Mouse (Mus musculus) ES-Bruce4 (cell line): ENCODE results near the gene Morf4l1. TPM values are rescaled to one million over a fixed set of nuclear protein-coding genes. Genes with fewer than 3 reads are reported as not detected.
"Not testable (repeated sequence)": the region's sequence is repeated elsewhere in the genome, so short reads cannot be mapped to it uniquely, and the experiment has no call there.

Source experiments
- H3K27ac ChIP-seq: 2 replicates; pipeline ENCODE4 v1.5.1; 2012; ENCODE audit warnings: low read length, inconsistent platforms; ENCODE audit not compliant: insufficient read depth
- H3K27me3 ChIP-seq: 2 replicates; pipeline ENCODE4 v1.6.1; 2012; ENCODE audit warnings: mild to moderate bottlenecking, low read length, inconsistent platforms; ENCODE audit not compliant: control insufficient read depth, poor library complexity, insufficient read depth, severe bottlenecking
- H3K36me3 ChIP-seq: 2 replicates; pipeline ENCODE4 v1.6.1; 2012; ENCODE audit warnings: inconsistent platforms, mild to moderate bottlenecking, low read length, moderate library complexity; ENCODE audit not compliant: control insufficient read depth, poor library complexity, insufficient read depth, severe bottlenecking
- H3K4me1 ChIP-seq: one replicate; pipeline ENCODE4 v1.8.1; 2011; ENCODE audit warnings: low read length; ENCODE audit not compliant: control insufficient read depth, insufficient read depth
- H3K4me3 ChIP-seq: 2 replicates; pipeline ENCODE4 v1.5.1; 2011; ENCODE audit warnings: low read depth, mild to moderate bottlenecking, low read length
- H3K9ac ChIP-seq: 2 replicates; pipeline ENCODE4 v1.6.1; 2012; ENCODE audit warnings: low read depth, mild to moderate bottlenecking, inconsistent platforms; ENCODE audit not compliant: poor library complexity, severe bottlenecking
- H3K9me3 ChIP-seq: replicated peaks from 2 replicates; pipeline ENCODE4 v1.6.1; 2012; ENCODE audit warnings: mild to moderate bottlenecking, low read length, inconsistent platforms; ENCODE audit not compliant: control insufficient read depth, poor library complexity, insufficient read depth, severe bottlenecking
- CTCF ChIP-seq: IDR thresholded peaks from one replicate; pipeline ENCODE4 v1.8.1; 2011; ENCODE audit warnings: low read depth, low read length
- EP300 ChIP-seq: IDR thresholded peaks from 2 replicates; pipeline ENCODE4 v1.6.1; 2011; ENCODE audit warnings: low read depth, low read length; ENCODE audit not compliant: insufficient read depth
- POLR2A ChIP-seq: IDR thresholded peaks from one replicate; pipeline ENCODE4 v1.8.1; 2011; ENCODE audit warnings: low read length; ENCODE audit not compliant: insufficient read depth
- polyA plus RNA-seq: library from polyadenylated mRNA; stranded (reverse); fragments of >200 nt; gene quantifications from 2 replicates; pipeline ENCODE4 v1.2.4, GENCODE M21; 2011; ENCODE audit warnings: low read depth; ENCODE audit not compliant: missing spikeins, insufficient read depth, insufficient read length

Gene Morf4l1
- polyA plus RNA-seq, 1 experiment, result 647 TPM

GRCm38 (mm10) chr9:90053852-90054251 lies 60.7 kb downstream of the Morf4l1 start, which contains the start of gene Ctsh:
Gene Ctsh (plus strand): TSS chr9:90054152.
- TF ChIP-seq EP300, result no peak
- TF ChIP-seq CTCF, result no peak
- no peak for TF ChIP-seq POLR2A

GRCm38 (mm10) chr9:90047937-90048627 lies 66.5 kb downstream of the Morf4l1 start:
- Histone ChIP-seq H3K36me3 (no peaks in the 10 kb centered on the region), H3K27me3 (no peaks in the 10 kb centered on the region), H3K9me3 (peaks cover 21% of the 10 kb centered on the region), H3K9ac (no peak overlapping the region), H3K4me3 (no peak overlapping the region), H3K4me1 (no peaks in the 10 kb centered on the region), H3K27ac (no peak overlapping the region)
- TF ChIP-seq CTCF (no peak), POLR2A (no peak), EP300 (no peak)

More at GRCm38 (mm10) chr9:90053852-90054251, 60.7 kb downstream of the Morf4l1 start, which contains the start of gene Ctsh:
- no peaks in the 10 kb centered on the region for H3K9me3 ChIP-seq
- peaks cover 1% of the 10 kb centered on the region; the same call in 1 of the 2 replicates for H3K27me3 ChIP-seq
- H3K36me3 ChIP-seq, result no peaks in the 10 kb centered on the region
- H3K4me1 ChIP-seq, result no peaks in the 10 kb centered on the region
- H3K9ac ChIP-seq, result peak within 1 kb of the TSS; percentile 65
- peak within 1 kb of the TSS; percentile 67 for H3K4me3 ChIP-seq
- no peak within 1 kb of the TSS for H3K27ac ChIP-seq

- no peak overlapping the region for H3K4me3 ChIP-seq
- H3K36me3 ChIP-seq, result no peaks in the 10 kb centered on the region
- TF ChIP-seq CTCF (no peak), EP300 (no peak), POLR2A (no peak)
- H3K27me3 ChIP-seq, result no peaks in the 10 kb centered on the region
- H3K9ac ChIP-seq, result no peak overlapping the region
- no peaks in the 10 kb centered on the region for H3K4me1 ChIP-seq
- H3K9me3 ChIP-seq, result peaks cover 21% of the 10 kb centered on the region
- H3K27ac ChIP-seq, result no peak overlapping the region
These were observed 69.4 kb downstream of the Morf4l1 start for GRCm38 (mm10) chr9:90045191-90045590.

- not testable (repeated sequence) for H3K27ac ChIP-seq, H3K36me3 ChIP-seq, H3K4me1 ChIP-seq, H3K27me3 ChIP-seq, H3K4me3 ChIP-seq, H3K9ac ChIP-seq
- H3K9me3 ChIP-seq, result peaks cover 23% of the 10 kb centered on the region
These were observed 71.7 kb downstream of the Morf4l1 start for GRCm38 (mm10) chr9:90042906-90043305.

Other genes starting within 250 kb of the Morf4l1 start
- 0.20 TPM in 1 of 2 replicates, not detected in the other for gene Rasgrf1, start 204.9 kb downstream of the Morf4l1 start, polyA plus RNA-seq
- 3.1 and 4.9 TPM in 2 replicates for gene Ctsh, start 60.6 kb downstream of the Morf4l1 start, polyA plus RNA-seq
- 4.2 and 4.7 TPM in 2 replicates for gene Adamts7, start 48.3 kb upstream of the Morf4l1 start, polyA plus RNA-seq
- gene Tbc1d2b, start 156.0 kb upstream of the Morf4l1 start, polyA plus RNA-seq, result 8.5 and 11.9 TPM in 2 replicates